Mouse (Mus musculus) splenic B cell, adult 2 months (primary cell): ENCODE results near the gene Cdc42ep2.

Experiments used
- DNase-seq: peaks from one replicate; pipeline ENCODE4 v3.0.0-alpha.2; 2011; ENCODE audit warnings: low read depth, low spot score
- H3K27me3 ChIP-seq: 2 replicates; pipeline ENCODE4 v1.6.1; 2012; ENCODE audit warnings: mild to moderate bottlenecking, low read length, moderate library complexity, mixed read lengths; ENCODE audit not compliant: control insufficient read depth, poor library complexity, insufficient read depth, severe bottlenecking
- H3K36me3 ChIP-seq: 2 replicates; pipeline ENCODE4 v1.6.1; 2012; ENCODE audit warnings: mild to moderate bottlenecking, low read length, moderate library complexity, mixed read lengths; ENCODE audit not compliant: control insufficient read depth, poor library complexity, insufficient read depth, severe bottlenecking

Gene Cdc42ep2

DNA sequence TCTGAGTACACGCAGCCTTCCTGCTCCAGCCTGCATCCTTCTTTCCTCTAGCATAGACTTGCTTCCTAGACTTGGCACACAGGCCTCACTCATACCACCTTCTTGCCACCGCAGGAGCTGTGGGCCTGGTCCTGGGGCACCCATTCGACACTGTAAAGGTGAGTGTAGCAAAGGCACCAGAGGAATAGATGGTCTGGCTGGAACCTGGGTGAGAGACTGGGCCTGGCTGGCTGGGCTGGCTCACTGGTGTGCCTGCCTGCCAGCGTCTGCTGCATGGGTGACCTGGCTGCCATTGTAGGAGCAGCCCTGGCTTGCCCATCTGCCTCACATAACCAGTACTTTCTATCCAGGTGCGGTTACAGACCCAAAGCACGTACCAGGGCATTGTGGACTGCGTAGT is 44.9 kb downstream of the Cdc42ep2 start:
- Histone ChIP-seq H3K36me3 (no peaks in the 10 kb centered on the region), H3K27me3 (no peaks in the 10 kb centered on the region)
- DNase-seq, result no peak

DNA sequence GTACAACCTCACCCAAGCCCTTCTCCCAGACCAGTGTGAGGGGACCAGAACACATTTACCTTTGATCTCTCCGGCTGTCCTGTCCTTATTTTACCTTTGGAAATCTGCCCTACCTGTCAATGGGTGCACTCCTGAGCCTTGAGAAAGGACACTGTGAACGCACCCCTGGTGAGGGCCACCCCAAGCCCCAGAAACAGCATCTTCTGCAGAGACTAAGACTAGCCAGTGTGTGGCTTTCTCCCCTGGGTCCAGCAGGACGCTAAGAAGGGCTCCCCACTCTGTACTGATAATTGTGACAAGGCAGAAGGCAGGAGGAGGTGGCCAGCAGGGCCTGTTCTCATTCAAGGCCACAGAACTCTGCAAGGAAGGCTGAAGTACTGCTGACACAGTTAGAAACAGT is 45.7 kb downstream of the Cdc42ep2 start:
- DNase-seq, result no peak
- Histone ChIP-seq H3K27me3 (no peaks in the 10 kb centered on the region), H3K36me3 (no peaks in the 10 kb centered on the region)

DNA sequence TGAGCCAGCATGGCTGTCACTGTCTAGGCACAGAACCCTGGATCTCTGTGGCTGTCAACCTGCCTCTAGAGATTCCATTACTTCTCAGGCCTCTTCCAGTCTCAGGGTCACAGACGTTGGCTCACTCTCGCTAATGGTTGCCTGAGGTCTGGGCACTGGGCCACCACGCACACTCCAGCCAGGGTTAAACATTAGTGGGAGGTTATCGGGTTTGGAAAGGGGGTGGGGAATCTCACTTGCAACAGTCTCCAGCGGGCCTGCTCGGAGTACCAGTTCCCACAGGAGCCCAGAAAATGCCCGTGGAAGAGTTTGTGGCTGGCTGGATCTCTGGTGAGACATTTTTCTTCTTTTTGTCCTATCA is 46.3 kb downstream of the Cdc42ep2 start:
- Histone ChIP-seq H3K27me3 (no peaks in the 10 kb centered on the region), H3K36me3 (no peaks in the 10 kb centered on the region)
- DNase-seq, result no peak

DNA sequence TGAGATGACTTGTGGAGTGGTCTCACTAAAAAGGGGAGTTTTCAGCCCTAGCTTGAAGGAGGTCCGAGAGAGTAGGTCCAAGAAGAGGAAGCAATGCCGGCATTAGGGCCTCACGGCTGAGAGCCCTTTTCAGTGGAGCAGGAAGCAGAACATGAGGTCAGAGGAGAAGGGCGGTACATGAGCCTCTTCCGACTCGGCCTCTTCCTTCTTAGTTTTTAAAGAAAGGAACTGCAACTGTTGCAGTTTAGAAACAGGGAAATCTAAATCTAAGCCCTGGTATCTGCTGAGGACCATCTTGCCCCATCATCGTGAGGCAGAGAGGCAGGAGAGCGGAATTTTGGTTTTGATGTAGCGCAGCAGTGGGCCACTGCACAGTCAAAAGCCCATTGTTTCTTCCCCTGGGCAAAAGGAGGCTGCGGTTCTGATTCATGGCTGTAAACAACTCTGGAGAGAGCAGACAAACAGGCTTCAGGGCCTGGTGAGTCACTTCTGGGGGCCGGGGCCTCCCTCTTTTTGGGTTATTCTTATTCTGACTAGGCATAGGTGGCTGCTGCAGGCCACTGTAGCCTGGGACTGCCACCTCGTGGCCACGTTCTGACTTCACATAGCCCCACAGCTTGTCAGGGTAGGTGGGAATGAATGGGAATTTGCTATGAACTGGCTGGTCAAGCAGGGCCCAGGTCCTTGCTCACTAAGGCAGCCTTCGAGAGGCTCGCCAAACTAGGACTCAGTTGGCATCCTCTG is 46.8 kb downstream of the Cdc42ep2 start, which contains the start of gene Slc25a45:
Slc25a45 (plus strand) TSS at position 191 of the 744 bp plus-strand sequence.
- Histone ChIP-seq H3K36me3 (no peaks in the 10 kb centered on the region), H3K27me3 (no peaks in the 10 kb centered on the region)
- peak; percentile 78 for DNase-seq

DNA sequence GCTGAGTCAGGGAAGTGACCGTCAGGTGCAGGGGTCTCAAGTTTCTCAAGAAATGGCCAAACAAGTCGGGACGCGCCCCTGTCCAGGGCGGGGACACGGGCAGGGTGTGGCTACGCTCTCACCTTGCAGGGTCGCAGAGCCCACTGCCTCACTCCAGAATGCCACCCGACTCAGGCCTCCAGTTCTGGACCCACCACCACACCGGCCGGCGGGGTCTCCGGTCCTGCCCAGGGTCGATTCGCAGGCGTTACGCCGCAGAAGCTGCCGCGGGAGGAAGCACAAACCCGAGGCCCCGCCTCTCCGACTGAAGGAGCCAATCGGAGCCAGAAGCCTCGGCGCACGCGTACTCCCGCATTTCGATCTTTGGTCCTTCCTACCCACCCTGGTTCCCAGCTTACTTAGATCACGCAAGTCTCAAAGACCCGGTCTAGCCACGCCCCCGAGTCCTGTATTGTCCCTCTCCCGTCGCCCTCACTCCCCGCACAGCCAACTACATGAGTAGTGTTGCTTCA is 49.6 kb downstream of the Cdc42ep2 start, which contains the start of gene Frmd8:
Frmd8 (minus strand) TSS at position 306 of the 512 bp plus-strand sequence.
- peak; percentile 93 for DNase-seq
- Histone ChIP-seq H3K27me3 (no peaks in the 10 kb centered on the region), H3K36me3 (no peaks in the 10 kb centered on the region)

DNA sequence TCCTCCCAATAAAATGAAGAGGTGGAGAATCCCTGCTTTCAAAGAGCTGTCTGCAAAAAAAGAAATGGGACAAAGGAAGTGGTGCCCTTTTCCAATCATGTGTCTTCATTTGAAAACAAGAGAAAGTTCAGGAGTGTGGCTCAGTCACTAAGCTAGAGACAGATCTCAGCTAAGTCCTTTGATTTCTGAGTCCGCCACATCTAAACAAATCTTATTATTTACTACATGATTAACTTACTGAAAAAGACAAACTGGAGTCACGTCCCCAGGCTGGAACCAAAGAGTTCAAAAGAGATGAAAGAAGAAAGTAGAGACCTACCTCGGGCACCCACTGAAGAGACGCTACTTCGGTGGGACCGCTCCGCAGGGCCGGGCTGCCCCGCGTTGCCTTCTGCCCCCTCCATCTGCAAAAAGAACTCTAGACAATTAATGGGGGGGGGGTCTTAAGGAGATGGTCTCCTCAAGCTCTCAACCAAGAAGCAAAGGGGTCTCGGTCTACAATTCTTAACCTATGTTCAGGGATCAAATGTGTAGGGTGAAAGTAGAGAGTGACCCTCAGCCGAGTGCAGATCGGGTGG is 50.1 kb downstream of the Cdc42ep2 start:
- Histone ChIP-seq H3K36me3 (no peaks in the 10 kb centered on the region), H3K27me3 (no peaks in the 10 kb centered on the region)
- DNase-seq, result no peak

DNA sequence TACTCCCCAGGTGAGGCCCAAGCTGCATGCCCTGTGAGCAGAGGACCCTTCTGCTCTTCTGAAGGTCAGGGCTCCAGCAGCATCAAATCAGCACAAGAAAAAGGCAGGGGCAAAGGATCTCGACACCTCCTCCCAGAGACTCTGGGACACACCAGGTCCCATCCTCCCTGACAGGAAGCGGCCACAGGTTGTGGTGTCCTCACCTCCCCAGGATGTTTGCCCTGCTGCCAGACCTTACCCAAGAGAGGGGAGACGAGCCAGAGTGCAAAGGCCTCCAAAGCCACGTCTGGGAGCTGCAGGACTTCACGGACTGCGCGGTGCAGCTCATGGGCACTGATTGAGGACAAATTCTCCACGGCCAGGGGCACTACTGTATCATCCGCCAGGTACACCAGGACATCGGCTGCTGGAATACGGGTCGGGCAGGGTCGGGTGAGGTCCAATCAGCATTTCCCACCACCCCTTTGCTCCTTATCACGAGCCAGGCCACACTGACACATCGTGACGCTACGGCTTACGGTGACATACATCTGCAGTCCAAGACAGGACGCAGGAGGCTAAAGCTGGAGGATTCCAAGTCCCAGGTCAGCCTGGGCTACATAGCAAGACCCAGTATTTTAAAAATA is 51.6 kb downstream of the Cdc42ep2 start:
- Histone ChIP-seq H3K36me3 (no peaks in the 10 kb centered on the region), H3K27me3 (no peaks in the 10 kb centered on the region)
- DNase-seq, result no peak

DNA sequence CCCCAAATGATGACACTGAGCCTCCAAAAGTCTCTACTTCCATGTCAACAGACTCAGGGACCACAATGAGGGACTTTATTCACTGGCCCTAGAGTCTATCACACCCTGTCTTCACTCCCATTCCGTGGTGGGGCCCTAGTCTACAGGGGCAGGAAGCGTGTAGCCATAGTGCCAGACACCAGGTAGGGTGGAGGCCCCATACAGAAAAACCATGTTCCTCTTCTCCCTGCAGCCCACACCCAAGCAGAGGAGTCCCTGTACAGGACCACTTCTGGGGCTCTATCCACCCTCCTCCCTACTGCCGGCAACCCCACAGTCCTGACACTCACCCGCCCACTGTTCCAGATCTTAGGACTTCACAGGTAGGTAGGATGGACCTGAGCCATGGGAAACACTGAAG is 52.1 kb downstream of the Cdc42ep2 start:
- no peak for DNase-seq
- no peaks in the 10 kb centered on the region for H3K27me3 ChIP-seq
- H3K36me3 ChIP-seq, result no peaks in the 10 kb centered on the region

DNA sequence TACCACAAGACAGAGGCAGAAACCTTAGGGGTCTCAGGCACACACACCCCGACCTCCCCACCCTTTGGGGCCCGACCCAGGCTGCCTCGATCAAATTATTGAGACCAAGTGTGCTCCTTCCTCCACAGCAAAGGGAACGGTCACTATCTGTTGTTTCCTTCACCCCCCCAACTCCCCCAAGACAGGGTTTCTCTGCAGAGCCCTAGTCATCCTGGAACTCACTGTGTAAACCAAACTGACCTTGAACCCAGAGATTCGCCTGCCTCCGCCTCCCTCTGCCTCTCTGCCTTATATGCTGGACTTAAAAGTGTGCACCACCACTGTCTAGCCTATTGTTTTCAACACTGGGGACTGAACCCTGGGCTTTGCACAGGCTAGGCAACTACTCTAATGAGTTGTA is 52.9 kb downstream of the Cdc42ep2 start:
- DNase-seq, result no peak
- H3K36me3 ChIP-seq, result peaks cover 2% of the 10 kb centered on the region; the same call in 1 of the 2 replicates
- no peaks in the 10 kb centered on the region for H3K27me3 ChIP-seq

DNA sequence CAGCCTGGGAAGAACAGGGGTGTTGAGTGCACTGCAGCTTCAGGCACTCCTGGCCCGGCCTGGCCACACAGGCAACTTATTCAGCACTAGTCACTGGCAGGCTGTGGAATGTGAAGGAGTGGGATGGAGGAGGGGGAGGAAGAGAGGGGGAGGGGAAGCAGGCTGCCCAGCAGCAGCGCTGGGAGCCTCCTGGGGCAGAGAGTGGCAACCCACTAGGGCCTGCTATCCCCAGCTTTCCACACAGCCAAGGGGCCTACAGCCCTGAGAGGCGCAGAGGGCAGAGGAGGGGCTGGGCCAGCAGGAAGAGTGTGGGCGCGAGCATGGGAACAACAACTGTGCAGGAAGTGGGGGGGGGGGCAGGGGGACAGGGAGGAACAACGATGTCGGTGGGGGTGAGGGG is 53.3 kb downstream of the Cdc42ep2 start:
- no peak for DNase-seq
- H3K27me3 ChIP-seq, result no peaks in the 10 kb centered on the region

DNA sequence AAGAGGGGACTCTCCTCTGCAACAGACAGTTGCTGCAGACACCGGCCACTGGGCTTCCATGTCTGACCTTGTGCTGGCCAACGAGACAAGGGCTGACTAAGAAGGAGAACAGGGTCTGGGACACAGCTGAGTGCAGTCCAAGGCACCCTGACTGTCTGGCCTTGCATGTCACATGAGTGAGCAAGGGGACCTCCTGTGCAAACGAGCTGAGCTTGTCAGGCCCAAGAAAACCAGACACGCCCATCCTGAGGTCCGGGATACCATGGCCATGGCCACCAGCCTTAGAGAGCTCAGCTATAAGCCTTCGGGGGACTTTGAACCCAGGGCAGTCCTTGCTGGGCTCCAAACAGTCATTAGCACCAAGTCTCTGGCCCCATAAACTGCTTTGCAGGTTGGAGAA is 56.5 kb downstream of the Cdc42ep2 start:
- no peak for DNase-seq
- Histone ChIP-seq H3K36me3 (peaks cover 5% of the 10 kb centered on the region; the same call in 1 of the 2 replicates), H3K27me3 (no peaks in the 10 kb centered on the region)

More for the DNA sequence above, 53.3 kb downstream of the Cdc42ep2 start:
- peaks cover 2% of the 10 kb centered on the region; the same call in 1 of the 2 replicates for H3K36me3 ChIP-seq
